Mouse (Mus musculus) heart, adult 2 months (tissue): ENCODE measurements at regions not wholly inside any gene's neighbourhood (a gene's known extent, or its start where the extent isn't known, plus 50 kb on each side); places are given as distances from the start of the nearest gene placed in this dataset.

Experiments
- CTCF ChIP-seq: fragments of 200-600 bp; IDR thresholded peaks from 2 replicates; pipeline ENCODE4 v1.8.1; 2022; ENCODE audit warnings: antibody characterized with exemption, mild to moderate bottlenecking, moderate library complexity
- EP300 ChIP-seq: fragments of 200-500 bp; IDR thresholded peaks from 2 replicates; pipeline ENCODE4 v1.6.1; 2011; ENCODE audit warnings: low read depth, low read length, control low read depth; ENCODE audit not compliant: insufficient read depth
- POLR2A ChIP-seq: fragments of 200-500 bp; IDR thresholded peaks from 2 replicates; pipeline ENCODE4 v1.6.1; 2011; ENCODE audit warnings: mild to moderate bottlenecking, low read depth, low read length, control low read depth; ENCODE audit not compliant: insufficient read depth

DNA sequence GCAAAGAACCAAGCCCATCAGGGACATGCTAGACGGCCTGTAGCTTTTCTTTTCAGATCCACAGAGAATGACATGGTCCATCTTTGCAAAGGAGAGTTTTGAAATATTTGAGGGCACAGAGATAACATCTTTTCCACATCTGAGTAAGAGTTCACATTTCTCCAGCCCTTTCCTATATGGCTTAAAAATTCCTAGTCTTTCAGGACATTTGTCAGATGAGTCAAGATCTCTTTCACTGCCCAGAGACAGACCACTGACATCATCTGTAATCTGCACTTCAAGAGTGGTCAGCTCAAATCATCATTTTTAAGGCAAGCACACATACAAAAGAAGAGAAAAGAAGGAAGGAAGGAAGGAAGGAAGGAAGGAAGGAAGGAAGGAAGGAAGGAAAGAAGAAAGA is 397.3 kb downstream of the Ttll7 start:
- TF ChIP-seq POLR2A: no peak
- no peak for TF ChIP-seq EP300
- no peak for TF ChIP-seq CTCF
